Mouse (Mus musculus) midbrain, embryonic 11.5 days (tissue): Measurements from ENCODE around the gene Ngb. TPM values are rescaled to one million over a fixed set of nuclear protein-coding genes. Genes with fewer than 3 reads are reported as not detected.
A peak's percentile ranks its signal among the peaks of the same experiment; 100 is the strongest.

Source experiments
- ATAC-seq: fragments of 200-750 bp; cut with Nextera tagmentation; 2 replicates; pipeline ENCODE4 v1.8.0; 2017; ENCODE audit warnings: moderate TSS enrichment, moderate library complexity; ENCODE audit not compliant: low FRiP score
- DNase-seq: peaks from one replicate; pipeline ENCODE4 v3.0.0; 2015; ENCODE audit warnings: low spot score; ENCODE audit errors: missing footprints
- H3K27ac ChIP-seq: fragments of 300-500 bp; sonication (generic); 2 replicates; pipeline ENCODE4 v1.5.1; 2014; ENCODE audit warnings: low read depth, low read length
- H3K27me3 ChIP-seq: fragments of 300-500 bp; sonication (generic); 2 replicates; pipeline ENCODE4 v1.6.1; 2014; ENCODE audit warnings: mild to moderate bottlenecking, low read length, moderate library complexity, mixed read lengths; ENCODE audit not compliant: control insufficient read depth, insufficient read depth
- H3K36me3 ChIP-seq: fragments of 300-500 bp; sonication (generic); 2 replicates; pipeline ENCODE4 v1.6.1; 2014; ENCODE audit warnings: mild to moderate bottlenecking, low read length, moderate library complexity, mixed read lengths; ENCODE audit not compliant: control insufficient read depth, insufficient read depth
- H3K4me1 ChIP-seq: fragments of 300-500 bp; sonication (generic); 2 replicates; pipeline ENCODE4 v1.6.1; 2014; ENCODE audit warnings: low read length; ENCODE audit not compliant: control insufficient read depth, insufficient read depth
- H3K4me2 ChIP-seq: fragments of 300-500 bp; sonication (generic); 2 replicates; pipeline ENCODE4 v1.6.1; 2014; ENCODE audit warnings: mild to moderate bottlenecking, moderate library complexity
- H3K4me3 ChIP-seq: fragments of 300-500 bp; sonication (generic); 2 replicates; pipeline ENCODE4 v1.5.1; 2014; ENCODE audit warnings: low read depth, low read length
- H3K9ac ChIP-seq: fragments of 300-500 bp; sonication (generic); 2 replicates; pipeline ENCODE4 v1.6.1; 2014; ENCODE audit warnings: low read length
- H3K9me3 ChIP-seq: fragments of 300-500 bp; sonication (generic); 2 replicates; pipeline ENCODE4 v1.6.1; 2016; ENCODE audit warnings: low read length; ENCODE audit not compliant: control insufficient read depth
- WGBS: fragments of 180-500 bp; shearing (Covaris S2); extraction: QIAGEN DNeasy Blood & Tissue Kit; methylation state at CpG from one replicate; pipeline ENCODE4 v1.1.7; 2014; 5-methylcytosine and 5-hydroxymethylcytosine counted together
- polyA plus RNA-seq: library from polyadenylated mRNA; unstranded; fragments of >200 nt; fragmentation: Nextera tagmentation; extraction: Ambion mirVana; gene quantifications from 2 replicates; pipeline ENCODE4 v1.2.1, GENCODE M21; 2014

Ngb gene
- polyA plus RNA-seq, 1 experiment from 2014 or later = 0.33 TPM

GRCm38 (mm10) chr12:87137439-87138341 is 35.4 kb upstream of the Ngb start:
- peaks cover 6% of the 10 kb centered on the region; the same call in 1 of the 2 replicates for H3K4me1 ChIP-seq
- no peaks in the 10 kb centered on the region for H3K9me3 ChIP-seq
- no peaks in the 10 kb centered on the region for H3K27me3 ChIP-seq
- no peaks in the 10 kb centered on the region for H3K36me3 ChIP-seq
- no peak overlapping the region for H3K9ac ChIP-seq
- 62% methylated on average over 15 of the region's 15 CpGs for WGBS
- DNase-seq = peak; percentile 90
- peak; percentile 92 for ATAC-seq
- peak overlapping the region; percentile 68 for H3K27ac ChIP-seq
- no peak overlapping the region for H3K4me2 ChIP-seq
- no peak overlapping the region for H3K4me3 ChIP-seq

- no peak overlapping the region for H3K27ac ChIP-seq
- H3K4me2 ChIP-seq = no peak overlapping the region
- no peak for DNase-seq
- no peak overlapping the region for H3K4me3 ChIP-seq
- H3K27me3 ChIP-seq = no peaks in the 10 kb centered on the region
- 0 out of 2 replicates have a peak, but pooled peaks cover under 1% of the 10 kb centered on the region for H3K4me1 ChIP-seq
- no peak for ATAC-seq
- peaks cover 3% of the 10 kb centered on the region; the same call in 1 of the 2 replicates for H3K36me3 ChIP-seq
- no peaks in the 10 kb centered on the region for H3K9me3 ChIP-seq
- H3K9ac ChIP-seq = no peak overlapping the region
- 96% methylated on average over 9 of the region's 9 CpGs for WGBS
These were observed 30.4 kb upstream of the Ngb start for GRCm38 (mm10) chr12:87132784-87133183.

GRCm38 (mm10) chr12:87132210-87132609 is 29.9 kb upstream of the Ngb start:
- no peak overlapping the region for H3K4me2 ChIP-seq
- H3K27me3 ChIP-seq = no peaks in the 10 kb centered on the region
- WGBS = 91% methylated on average over 6 of the region's 6 CpGs
- no peaks in the 10 kb centered on the region for H3K4me1 ChIP-seq
- H3K27ac ChIP-seq = no peak overlapping the region
- ATAC-seq = no peak
- no peak overlapping the region for H3K4me3 ChIP-seq
- no peak for DNase-seq
- peaks cover 3% of the 10 kb centered on the region; the same call in 1 of the 2 replicates for H3K36me3 ChIP-seq
- H3K9ac ChIP-seq = no peak overlapping the region
- H3K9me3 ChIP-seq = no peaks in the 10 kb centered on the region

- no peaks in the 10 kb centered on the region for H3K4me1 ChIP-seq
- H3K9me3 ChIP-seq = no peaks in the 10 kb centered on the region
- peak; percentile 86 for DNase-seq
- H3K9ac ChIP-seq = no peak overlapping the region
- 76% methylated on average over 3 of the region's 3 CpGs for WGBS
- no peak overlapping the region for H3K27ac ChIP-seq
- H3K36me3 ChIP-seq = peaks cover 3% of the 10 kb centered on the region; the same call in 1 of the 2 replicates
- ATAC-seq = no peak
- no peaks in the 10 kb centered on the region for H3K27me3 ChIP-seq
- no peak overlapping the region for H3K4me2 ChIP-seq
- no peak overlapping the region for H3K4me3 ChIP-seq
These were observed 29.3 kb upstream of the Ngb start for GRCm38 (mm10) chr12:87131619-87132018.

GRCm38 (mm10) chr12:87131181-87131580 is 28.8 kb upstream of the Ngb start:
- H3K27me3 ChIP-seq = no peaks in the 10 kb centered on the region
- WGBS = 86% methylated on average over 2 of the region's 2 CpGs
- ATAC-seq (no peak), DNase-seq (no peak)
- no peak overlapping the region for H3K4me3 ChIP-seq
- H3K27ac ChIP-seq = no peak overlapping the region
- no peaks in the 10 kb centered on the region for H3K4me1 ChIP-seq
- no peaks in the 10 kb centered on the region for H3K9me3 ChIP-seq
- peaks cover 3% of the 10 kb centered on the region; the same call in 1 of the 2 replicates for H3K36me3 ChIP-seq
- H3K9ac ChIP-seq = no peak overlapping the region
- no peak overlapping the region for H3K4me2 ChIP-seq

GRCm38 (mm10) chr12:87130224-87130623 is 27.9 kb upstream of the Ngb start:
- Histone ChIP-seq H3K27ac (no peak overlapping the region), H3K9ac (no peak overlapping the region), H3K9me3 (no peaks in the 10 kb centered on the region), H3K4me2 (no peak overlapping the region), H3K27me3 (no peaks in the 10 kb centered on the region), H3K4me1 (no peaks in the 10 kb centered on the region), H3K4me3 (no peak overlapping the region), H3K36me3 (peaks cover 3% of the 10 kb centered on the region; the same call in 1 of the 2 replicates)
- 90% methylated on average over 4 of the region's 4 CpGs for WGBS
- no peak for DNase-seq
- no peak for ATAC-seq

- DNase-seq (no peak), ATAC-seq (no peak)
- Histone ChIP-seq H3K4me1 (no peaks in the 10 kb centered on the region), H3K9me3 (no peaks in the 10 kb centered on the region), H3K4me2 (no peak overlapping the region), H3K9ac (no peak overlapping the region), H3K27ac (no peak overlapping the region), H3K36me3 (peaks cover 3% of the 10 kb centered on the region; the same call in 1 of the 2 replicates), H3K27me3 (no peaks in the 10 kb centered on the region), H3K4me3 (no peak overlapping the region)
- WGBS = 56% methylated on average over 4 of the region's 4 CpGs
These were observed 24.9 kb upstream of the Ngb start for GRCm38 (mm10) chr12:87127256-87127655.

GRCm38 (mm10) chr12:87121918-87122589 is 19.7 kb upstream of the Ngb start:
- WGBS = 94% methylated on average over 4 of the region's 4 CpGs
- H3K27ac ChIP-seq = no peak overlapping the region
- H3K4me1 ChIP-seq = no peaks in the 10 kb centered on the region
- H3K9ac ChIP-seq = no peak overlapping the region
- DNase-seq (no peak), ATAC-seq (no peak)
- H3K9me3 ChIP-seq = no peaks in the 10 kb centered on the region
- no peak overlapping the region for H3K4me2 ChIP-seq
- H3K4me3 ChIP-seq = no peak overlapping the region
- H3K27me3 ChIP-seq = no peaks in the 10 kb centered on the region
- peaks cover 2% of the 10 kb centered on the region; the same call in 1 of the 2 replicates for H3K36me3 ChIP-seq
